Mouse (Mus musculus): ENCODE data around the gene Fgfr2. TPM values are rescaled to one million over a fixed set of nuclear protein-coding genes. Genes with fewer than 3 reads are reported as not detected.

Fgfr2 gene
- total RNA-seq, 2 experiments from 2014 or later: 2.1 to 3.9 TPM

DNA sequence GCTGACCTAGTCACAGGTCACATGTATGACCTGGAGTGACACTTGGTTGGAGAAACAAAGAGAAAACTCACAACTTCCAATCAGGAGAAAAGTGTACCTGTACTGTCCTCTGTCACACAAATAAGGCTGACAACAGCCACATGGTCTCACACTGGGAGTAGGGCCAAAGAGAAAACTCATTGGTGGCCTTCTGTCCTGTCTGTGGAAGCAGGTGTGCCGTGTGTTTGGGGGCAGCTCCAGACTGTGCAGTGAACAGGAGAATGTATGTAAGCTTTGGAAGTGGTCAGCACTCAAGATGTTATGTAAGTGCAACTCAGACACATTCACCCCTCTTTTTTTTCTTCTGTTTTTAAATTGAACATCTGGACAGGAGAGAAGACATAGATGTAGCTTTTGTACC is 2421.8 kb downstream of the Fgfr2 start:
- no peak for DNase-seq

DNA sequence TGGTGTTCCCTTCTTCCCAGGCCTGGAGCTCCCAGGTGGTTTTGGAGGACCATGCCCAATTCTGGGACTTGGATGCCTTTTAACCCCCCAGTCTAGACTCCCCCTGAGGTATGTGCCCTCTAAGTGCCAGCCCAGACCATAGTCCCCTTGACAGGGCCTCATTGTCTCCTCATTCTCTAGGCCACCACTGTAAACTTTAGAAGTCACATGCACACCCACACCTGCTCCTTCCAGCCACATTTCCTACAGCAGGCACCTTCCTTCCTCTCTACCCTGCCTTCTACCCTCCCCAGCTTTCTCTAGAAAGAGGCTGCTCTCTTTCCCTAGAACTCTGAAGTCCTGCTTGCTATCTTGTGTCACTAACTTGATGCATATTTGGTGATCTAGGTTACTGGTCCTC is 2424.7 kb downstream of the Fgfr2 start:
- DNase-seq: no peak
- intact Hi-C loops (cut with DNase I): no loop called here

More for the DNA sequence above, 2421.8 kb downstream of the Fgfr2 start:
- intact Hi-C loops (cut with DNase I): no loop called here

DNA sequence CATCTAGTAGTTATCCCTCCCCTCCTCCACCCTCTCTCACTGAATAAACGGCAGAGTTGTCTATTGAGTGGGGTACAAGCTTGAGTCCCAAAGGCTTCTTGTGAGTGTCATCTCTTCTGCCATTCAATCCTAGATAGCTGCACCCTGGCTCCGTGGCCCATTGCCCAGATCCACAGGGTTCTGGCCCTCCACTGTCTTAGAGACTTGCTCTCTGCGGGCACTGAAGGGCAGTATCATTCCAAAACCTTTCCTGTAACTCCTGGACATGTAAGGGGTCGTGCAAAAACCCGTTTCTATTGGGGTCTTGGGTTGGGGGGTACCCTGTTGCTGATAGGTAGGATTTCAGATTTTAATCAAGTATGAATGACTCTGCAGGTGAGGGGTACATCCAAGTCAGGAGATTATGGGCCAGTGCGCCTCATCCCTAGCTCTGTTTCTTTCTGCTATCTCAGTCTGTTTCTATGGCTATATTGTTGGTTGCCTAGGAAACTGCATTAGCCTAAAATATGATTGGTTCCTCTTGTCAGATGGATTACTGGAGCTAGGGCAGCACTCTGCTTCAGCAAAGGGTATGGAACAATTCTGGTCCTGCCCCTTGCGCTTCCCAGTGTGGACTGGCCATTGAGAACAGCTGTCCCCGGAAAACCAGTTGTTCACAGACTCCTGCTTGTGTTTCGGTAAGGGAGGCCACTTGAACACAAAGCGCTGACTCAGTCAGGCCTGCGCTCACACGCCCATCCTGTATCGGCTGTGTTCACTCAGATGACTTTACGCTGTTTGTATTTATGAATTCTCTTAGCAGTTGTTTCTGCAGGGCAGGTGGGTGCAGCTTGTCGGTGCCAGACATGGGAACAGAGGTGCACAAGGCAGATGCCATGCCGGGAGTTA is 2426.6 kb downstream of the Fgfr2 start:
- no peak for DNase-seq
- intact Hi-C loops (cut with DNase I): no loop called here

DNA sequence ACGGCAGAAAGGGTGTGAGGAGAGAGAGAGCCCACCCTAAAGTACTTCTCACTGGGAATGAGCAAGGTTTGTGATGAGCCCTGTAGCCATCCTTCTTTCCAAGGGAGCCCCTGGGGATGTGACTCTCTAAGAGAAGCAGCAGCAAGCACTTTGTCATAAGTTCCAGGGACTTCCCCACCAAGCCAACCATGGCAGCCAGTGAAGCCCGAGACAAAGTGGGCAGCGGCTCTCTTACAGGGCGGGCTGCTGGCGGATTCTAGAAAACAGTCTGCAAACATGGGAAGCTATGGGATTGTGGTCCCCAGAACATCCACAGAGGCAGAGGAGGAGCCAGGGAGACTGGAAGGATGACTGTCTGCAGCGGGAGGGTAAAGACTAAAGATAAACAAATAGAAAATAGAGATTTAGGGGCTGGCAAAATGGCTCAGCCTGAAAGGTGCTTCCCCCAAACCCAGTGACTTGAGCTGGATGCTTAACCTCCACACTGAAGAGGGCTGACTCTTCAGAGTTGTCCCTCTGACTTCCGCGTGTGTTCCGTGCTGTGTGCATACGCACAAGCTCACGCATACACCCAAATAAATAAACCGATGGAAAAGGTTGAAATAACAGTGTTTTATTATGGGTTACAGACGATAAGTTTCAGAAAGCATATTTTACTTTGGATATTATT is 2427.3 kb downstream of the Fgfr2 start:
- intact Hi-C loops (cut with DNase I): no loop called here
- DNase-seq: no peak

DNA sequence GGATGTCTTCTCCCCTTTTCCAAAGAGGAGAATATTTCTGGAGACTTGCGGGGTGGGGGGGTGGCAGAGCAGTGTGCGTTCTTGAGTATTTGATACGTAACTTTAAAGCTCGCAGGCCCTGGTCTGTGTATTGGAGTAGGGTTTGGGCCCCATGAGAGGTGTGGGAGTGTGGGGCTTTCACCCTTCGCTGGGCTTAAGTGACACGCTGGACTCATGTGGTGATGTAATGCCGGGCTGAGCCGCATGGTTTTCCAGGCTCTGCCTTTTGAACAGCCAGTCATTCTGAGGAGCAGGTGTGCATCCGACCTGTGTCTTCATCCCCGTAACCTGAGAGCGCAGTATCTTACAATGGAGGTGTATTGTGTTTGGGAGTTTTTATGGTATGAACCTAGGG is 2429.4 kb downstream of the Fgfr2 start:
- no peak for DNase-seq
- intact Hi-C loops (cut with DNase I): loop anchor here (5.0 kb wide), 2 partner anchors 34 to 91 kb away; no protein-coding TSS in a partner anchor

DNA sequence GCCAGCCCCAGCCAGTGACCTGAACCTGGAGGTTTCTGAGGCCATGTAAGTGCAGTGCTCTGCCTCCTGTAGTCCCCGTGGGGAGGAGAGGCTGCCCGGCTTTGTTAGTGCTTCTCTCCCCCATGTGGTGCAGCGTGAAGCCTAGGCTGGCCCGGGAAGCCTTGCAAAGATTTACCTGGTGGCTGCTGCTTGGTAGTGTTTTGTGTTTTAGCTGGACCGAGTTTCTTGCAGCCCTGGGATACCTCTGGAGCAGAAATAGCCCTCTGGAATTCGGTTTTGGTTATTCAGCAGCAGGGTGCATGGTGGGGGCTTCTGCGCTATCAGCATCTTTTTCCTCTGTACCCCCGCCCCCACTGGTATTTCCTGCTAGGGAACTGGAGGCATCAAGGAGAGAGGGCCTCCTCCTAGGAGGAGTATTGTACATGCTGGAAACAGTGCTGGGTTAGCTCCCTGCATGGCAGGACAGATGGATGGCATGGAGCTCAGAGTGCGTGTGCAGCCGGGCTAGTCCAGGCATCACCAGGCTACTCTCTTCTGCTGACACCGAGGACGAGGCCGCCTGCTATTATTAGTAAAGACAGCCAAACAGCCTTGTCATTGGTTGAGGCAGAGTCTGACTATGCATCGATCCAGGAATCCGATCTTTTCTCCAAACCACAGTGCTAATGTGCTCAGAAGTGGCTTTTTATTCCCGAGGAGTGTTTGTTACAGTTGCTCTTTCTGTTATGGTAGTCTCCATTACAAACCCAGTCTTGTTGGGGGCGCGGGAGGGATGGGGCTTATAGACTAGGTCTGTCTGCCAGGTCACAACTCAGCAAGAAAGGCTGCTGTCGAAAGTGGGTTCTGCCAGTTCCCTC is 2430.0 kb downstream of the Fgfr2 start:
- intact Hi-C loops (cut with DNase I): loop anchor here (5.0 kb wide), 2 partner anchors 34 to 91 kb away; no protein-coding TSS in a partner anchor
- no peak for DNase-seq

DNA sequence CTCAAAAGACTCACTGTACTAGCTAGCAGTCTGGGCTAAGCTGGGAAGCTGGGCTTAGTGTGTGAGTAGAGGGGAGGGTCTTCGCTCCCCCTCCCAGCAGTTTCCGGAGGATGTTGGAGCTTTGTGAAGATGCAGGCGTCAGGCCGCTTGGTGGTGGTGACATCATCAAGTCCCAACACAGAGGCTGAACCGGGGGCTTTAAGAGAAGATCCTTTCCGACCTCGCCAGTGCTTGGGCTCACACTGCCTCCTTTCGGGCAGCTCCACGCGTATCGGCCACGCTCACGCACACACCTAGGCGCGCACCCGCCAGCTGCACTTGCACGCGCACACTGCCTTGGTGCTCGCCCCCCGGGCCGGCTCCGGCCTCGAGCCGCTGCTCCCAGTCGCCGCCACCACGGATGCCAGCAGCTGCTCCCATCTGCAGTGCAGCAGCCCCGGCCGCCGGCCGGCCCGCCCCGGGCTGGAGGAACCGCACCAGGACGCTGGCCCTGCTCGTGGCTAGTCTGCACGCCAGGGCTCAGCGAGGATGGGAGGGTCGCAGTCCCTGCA is 2430.7 kb downstream of the Fgfr2 start:
- DNase-seq: peak; percentile 68 to 74
- intact Hi-C loops (cut with DNase I): loop anchor here (5.0 kb wide), 2 partner anchors 35 to 90 kb away; no protein-coding TSS in a partner anchor

DNA sequence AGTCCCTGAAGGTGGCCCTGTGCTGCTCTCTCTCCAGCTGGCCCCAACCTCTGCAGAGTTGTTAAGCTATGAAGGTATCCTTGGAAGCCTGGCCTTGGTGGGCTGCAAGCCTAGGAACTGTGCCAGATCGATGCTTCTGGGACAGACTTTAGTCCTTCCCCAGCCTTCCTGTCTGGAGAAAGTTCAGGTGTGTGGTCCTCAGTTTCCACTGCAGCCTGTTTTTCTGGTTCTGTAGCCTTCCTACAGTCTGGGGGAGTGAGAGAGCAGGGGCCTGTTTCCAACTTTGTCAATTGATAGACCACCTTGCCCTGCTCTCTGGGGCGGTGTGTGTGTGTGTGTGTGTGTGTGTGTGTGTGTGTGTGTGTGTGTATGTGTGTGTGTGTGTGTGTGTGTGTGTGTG is 2431.2 kb downstream of the Fgfr2 start:
- DNase-seq: no peak
- intact Hi-C loops (cut with DNase I): loop anchor here (5.0 kb wide), 2 partner anchors 35 to 90 kb away; no protein-coding TSS in a partner anchor

DNA sequence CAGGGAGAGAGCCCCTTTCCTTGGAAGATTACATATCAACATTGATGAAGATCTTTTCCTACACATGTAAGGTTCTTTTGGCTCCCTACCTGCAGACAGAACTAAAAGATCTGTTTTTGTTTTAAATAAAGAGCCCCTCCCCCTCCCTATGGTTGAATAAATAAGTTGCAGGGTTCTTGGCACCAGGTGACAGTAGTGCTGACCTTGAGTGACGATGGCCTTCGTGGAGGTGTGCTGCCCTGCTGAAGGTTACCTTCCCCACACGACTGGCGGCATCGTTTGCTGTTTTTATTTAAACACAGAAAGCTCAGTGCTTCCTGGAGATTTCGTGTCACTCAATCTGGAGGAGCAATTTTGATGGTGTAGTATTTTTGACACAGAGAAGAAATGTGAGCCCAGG is 2432.3 kb downstream of the Fgfr2 start:
- DNase-seq: no peak
- intact Hi-C loops (cut with DNase I): loop anchor here (5.0 kb wide), 2 partner anchors 36 to 89 kb away; no protein-coding TSS in a partner anchor

DNA sequence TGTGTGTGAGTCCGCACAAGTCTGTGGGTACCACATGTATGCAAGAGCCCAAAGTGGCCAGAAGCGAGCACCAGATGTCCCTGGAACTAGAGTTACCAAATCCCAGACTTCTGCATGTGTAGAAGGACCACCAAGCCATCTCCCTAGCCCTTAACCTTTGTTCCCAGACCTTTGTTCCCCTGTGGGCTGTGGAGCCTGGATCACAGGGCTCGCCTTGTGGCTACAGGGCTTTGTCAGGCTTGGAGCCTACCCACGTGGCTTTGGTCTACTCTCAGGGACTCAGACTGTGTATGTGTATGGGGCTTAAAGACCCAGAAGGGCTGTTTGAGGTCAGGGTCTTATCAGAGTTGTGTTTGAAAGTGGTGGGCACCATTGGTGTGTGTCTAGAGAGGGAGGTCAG is 2434.5 kb downstream of the Fgfr2 start:
- intact Hi-C loops (cut with DNase I): no loop called here
- DNase-seq: no peak

DNA sequence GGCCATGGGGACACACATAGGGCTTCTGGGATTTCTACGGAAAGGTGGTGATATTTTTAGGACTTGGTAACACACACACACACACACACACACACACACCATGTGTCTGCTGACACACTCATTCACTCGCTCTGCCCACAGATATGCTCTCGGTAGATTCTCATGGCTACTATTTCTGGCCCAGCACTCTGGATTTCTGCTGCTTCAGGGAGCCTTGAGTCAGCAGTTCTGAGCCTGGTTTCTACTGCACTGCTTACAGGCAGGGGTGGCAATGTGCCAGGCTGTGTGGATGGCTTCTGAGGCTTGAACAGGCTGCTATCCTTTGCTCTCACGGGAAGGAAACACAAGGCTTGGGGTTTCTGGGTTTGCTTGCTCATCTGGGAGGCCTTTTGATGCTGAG is 2441.4 kb downstream of the Fgfr2 start:
- intact Hi-C loops (cut with DNase I): no loop called here
- peak; percentile 62 to 69 for DNase-seq

DNA sequence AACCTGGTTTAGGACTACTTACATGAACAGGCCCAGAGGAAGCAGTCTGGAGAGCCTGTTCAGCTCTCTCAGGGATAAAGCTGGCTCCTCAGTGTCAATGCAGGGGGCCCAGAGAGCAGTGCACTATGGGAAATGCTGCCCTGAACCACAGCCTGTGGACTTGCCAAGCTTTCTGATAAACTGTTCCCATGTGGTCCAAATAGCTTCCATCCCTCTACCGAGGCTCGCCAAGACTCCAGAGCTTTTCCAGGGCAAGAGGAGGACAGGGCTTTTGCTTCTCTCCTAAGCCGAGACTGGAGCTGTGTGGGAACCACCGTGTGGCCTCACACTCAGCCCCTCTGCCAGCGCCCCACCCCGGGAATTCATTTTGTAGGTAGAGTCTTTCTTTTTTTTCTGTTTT is 2444.7 kb downstream of the Fgfr2 start:
- peak; percentile 63 to 68 for DNase-seq
- intact Hi-C loops (cut with DNase I): no loop called here

DNA sequence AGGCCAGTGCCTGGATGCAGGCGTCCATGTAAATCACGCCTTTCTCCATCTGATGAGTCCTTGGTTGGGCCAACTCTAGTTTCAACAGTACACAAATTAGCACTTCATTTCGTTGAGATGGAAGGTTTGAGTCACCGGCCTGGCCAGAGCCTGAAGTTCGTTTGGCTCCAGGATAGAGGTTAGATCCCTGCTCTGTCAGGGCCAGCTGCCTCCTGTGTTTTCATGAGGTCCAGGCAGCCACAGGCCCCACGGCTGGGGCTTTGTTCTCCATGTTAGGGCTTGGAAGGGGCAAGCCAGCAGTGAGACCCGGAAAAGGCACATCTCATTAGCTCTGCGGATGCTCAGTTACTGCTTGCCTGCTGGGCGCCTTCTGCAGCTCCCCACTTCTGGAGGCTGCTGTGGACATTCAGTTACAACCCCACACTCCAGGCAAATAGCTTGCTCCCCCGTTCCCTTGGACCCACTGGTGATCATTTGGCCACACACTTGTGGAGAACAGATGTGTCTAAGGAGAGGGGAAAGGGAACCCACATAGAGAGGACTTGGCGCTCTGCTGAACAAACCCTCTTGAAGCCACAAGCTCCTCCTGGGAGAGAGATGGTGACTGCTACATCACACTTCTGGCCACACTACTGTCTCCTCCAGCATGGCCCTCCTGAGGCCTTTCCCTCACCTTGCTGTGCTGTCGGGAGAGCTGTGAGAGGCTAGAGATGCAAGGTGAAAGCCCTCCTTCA is 2445.4 kb downstream of the Fgfr2 start:
- intact Hi-C loops (cut with DNase I): no loop called here
- no peak for DNase-seq

DNA sequence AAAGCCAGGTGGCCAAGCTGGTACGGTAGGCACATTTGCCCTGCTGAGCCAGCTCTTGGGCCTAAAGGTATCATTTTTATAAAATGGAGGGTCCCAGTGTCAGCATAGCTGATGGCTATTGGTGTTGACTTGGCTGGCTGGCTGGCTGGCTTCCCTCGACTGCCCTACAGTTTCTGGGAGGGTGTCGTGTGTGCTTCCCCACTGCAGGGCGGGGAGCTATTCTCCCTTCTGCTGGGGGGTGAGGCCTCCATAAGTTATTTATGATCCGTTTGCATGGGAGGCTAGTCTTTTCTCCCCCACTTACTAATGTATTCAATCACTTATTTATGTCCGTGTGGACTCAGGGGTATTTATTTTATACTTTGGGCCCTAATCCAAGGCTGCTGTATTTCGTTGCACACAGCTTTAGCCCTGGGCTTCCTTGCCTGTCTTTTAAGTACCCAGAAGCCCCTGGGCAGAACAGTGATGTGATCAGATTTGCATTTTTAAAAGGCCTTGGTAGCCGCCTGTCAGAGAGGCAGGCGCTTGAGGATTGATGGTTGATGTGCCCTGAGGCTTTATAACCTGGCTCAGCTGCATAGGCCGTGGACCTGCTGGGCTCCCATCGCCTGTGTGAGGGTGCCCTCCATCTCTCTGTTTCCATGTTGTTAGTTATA is 2446.1 kb downstream of the Fgfr2 start:
- intact Hi-C loops (cut with DNase I): no loop called here
- DNase-seq: no peak

DNA sequence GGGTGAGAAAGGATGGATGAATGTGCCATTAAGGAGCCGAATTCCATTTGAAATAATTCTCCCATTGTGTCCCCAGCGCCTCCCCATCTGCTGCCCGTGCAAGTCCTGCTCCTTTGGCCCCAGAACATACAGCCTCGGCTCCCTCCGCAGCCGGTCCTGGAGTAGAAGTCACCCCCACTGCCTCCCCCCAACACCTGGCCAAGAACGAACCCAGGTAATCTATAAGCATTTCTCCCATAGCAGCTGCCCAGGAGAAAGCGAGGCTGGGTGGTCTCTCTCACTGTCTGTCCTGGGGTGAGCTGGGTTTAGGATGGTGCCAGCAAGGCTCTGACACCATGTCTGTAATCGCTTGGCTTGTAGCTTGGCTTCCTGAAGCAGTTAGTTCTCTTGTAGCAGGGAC is 2448.6 kb downstream of the Fgfr2 start:
- intact Hi-C loops (cut with DNase I): no loop called here
- no peak for DNase-seq

DNA sequence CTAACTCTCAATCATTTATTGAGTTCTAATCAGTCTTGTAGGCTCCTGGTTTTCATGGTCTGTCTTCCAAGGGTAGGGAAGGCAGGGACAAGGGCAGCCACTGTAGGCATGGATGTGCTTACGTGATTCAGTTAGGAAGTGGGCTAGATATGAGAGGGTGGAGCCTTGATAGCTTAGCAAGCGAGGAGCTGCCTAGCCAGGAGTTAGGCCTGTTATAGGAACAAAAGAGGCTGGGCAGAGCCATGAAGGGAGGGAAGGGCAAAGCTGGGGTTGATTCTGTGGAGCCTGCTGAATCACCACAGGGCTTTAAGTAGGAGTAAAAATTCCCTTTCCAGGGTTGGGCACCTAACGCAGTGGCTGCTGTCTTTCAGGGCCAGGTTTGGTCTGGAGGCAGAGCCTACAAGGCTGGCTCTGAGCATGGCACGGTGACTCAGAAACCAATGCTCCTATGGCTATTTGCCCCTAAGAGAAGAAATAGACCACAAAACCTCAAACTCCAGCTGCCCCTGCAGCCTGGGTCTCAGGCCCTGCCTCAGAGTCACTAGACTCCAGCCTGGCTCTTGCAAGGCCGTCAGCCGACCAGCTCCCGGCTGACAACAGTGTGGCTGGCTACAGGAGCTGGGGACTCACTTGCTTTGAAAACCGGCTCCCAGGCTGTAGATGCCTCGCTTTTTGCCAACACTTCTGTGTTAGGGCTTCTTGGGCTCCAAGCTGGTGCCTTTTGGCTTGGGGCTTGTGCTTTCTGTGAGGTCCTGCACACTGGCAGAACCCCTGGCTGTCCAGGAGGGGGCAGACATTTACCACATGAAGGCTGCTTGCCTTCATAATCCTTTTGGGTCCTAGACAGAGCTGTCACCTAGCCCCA is 2449.7 kb downstream of the Fgfr2 start:
- peak; percentile 57 to 76 for DNase-seq
- intact Hi-C loops (cut with DNase I): loop anchor here (2.0 kb wide), 2 partner anchors 81 to 89 kb away; no protein-coding TSS in a partner anchor

DNA sequence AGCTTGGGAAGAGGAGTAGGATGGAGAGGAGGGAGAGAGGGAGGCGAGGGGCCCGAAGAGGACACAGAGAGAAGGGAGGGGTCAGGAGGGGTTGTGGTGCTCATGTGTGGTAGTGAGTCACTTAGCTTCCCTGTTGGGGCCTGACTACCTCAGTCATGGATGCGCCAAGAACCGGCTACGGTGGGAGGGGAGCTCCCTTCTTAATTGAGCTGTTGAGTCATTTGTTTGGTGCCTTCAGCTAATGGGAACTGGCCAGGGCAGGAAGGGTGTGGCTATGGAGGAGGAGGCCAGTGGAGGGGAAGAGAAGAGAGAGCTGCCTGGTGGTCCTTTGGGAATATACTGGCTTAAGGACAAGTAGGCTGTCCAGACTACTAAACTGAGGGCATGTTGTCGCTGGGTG is 2451.8 kb downstream of the Fgfr2 start:
- intact Hi-C loops (cut with DNase I): loop anchor here (2.0 kb wide), 1 partner anchor 24 kb away; no protein-coding TSS in a partner anchor
- peak; percentile 72 to 74 for DNase-seq

DNA sequence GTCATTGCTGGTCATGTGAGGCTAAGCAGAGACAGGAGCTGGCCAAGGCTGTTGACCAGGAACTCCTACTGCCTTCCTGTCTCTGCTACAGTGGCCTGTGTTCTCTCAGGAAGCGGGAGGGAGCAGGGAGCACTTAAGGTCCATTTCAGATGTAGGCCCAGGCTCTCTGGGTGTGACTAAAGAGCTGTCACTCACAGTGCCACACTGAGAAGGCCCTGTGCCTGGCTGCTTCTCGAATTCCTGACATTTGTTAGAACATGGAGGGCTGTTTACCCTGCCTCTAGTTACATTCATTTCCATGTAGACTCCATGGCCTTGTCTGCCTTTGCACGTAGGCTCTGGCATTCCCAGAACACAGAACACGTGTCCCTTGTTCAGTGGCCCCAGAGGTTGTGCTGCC is 2452.8 kb downstream of the Fgfr2 start:
- intact Hi-C loops (cut with DNase I): loop anchor here (2.0 kb wide), 1 partner anchor 24 kb away; no protein-coding TSS in a partner anchor
- no peak for DNase-seq

Measured in heart, postnatal 14 days (tissue).